Mouse (Mus musculus): ENCODE results near the gene Trpm8. TPM values are rescaled to one million over a fixed set of nuclear protein-coding genes. Genes with fewer than 3 reads are reported as not detected.

The Trpm8 gene
- polyA plus RNA-seq, 1 experiment from 2014 or later: not detected

DNA sequence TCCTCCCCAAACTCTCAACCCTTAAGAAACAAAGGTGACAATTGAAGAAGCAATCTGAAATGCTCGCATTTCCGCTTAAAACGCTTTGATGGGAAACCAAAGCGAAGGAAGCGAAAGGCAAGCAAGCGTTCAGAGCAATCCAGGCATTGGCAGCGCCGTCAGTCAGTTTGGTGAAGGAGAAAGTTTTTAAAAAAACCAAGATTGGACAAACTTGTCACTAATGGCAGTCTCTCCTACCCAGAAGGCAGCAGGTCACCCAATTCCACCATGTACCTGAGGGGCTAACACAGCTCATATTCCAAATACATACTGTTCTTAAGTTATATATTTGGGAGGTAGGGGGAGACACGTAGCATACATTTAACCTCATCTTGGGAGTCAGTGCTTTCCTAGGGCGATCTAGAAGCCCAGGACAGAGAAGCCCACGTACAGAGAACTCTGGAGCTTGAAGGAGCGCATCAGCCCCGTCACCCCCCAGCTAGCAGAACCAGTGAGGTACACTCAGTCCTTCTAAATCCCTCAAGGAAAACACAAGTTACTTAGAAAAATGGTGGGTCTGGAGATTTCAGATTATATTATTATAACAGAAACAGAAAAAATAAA is 2.3 kb upstream of the Trpm8 start:
- Histone ChIP-seq H3K36me3 (ENCODE audit: control insufficient read depth, insufficient read depth, low read length) (peaks cover 28% of the 10 kb centered on the region), H3K9ac (ENCODE audit: low read length) (no peak overlapping the region), H3K27me3 (ENCODE audit: control insufficient read depth, insufficient read depth, low read length) (no peaks in the 10 kb centered on the region), H3K27ac (ENCODE audit: low read depth, low read length) (no peak overlapping the region), H3K4me3 (ENCODE audit: low read depth, low read length) (no peak overlapping the region), H3K4me2 (ENCODE audit: low read depth) (no peak overlapping the region), H3K4me1 (ENCODE audit: control insufficient read depth, insufficient read depth, low read length) (peaks cover 12% of the 10 kb centered on the region), H3K9me3 (ENCODE audit: control insufficient read depth, low read length) (peaks cover 6% of the 10 kb centered on the region; the same call in 1 of the 2 replicates)
- DNase-seq (ENCODE audit: low spot score) (no peak), ATAC-seq (ENCODE audit: insufficient read depth, low FRiP score, low TSS enrichment) (no peak)
- WGBS: 70% methylated on average over 13 of the region's 13 CpGs

DNA sequence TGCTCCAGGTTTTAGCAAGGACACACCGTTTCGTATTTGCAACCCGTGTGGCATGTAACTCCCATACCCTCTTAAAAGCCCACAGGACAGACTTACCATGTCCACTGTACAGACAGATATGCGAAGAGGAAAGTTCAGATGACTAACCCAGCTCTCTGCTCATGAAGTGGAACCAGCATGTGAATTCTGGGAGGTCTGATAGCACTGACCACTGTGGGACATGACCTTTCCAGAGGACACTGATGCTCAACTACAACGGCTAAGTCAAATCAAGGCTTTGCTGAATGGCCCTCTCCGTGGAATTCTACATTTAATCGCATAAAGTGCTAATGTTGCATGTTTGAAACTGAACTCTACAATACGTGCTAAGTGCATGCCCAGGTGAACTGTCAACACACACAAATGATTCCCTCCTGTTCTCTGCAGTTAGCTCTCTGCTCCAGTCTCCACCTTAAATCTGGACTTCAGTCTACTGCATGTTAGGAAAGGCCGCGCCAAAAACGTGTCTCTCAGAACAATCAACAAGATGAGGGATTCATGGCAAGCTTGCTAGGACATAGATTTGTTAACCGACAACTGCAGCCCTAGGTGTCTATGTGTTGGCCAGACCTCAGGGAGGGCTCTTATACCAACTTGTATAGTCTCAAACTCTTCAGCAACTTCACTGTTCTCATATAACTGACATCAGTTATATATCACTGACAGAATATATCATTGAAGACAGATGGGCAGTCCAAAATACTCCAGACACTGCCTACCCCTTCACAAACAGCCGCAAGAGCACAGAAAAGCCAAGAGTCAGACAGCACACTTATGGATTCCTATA is 1.6 kb upstream of the Trpm8 start:
- Histone ChIP-seq H3K4me1 (ENCODE audit: control insufficient read depth, insufficient read depth, low read length) (peaks cover 12% of the 10 kb centered on the region), H3K27me3 (ENCODE audit: control insufficient read depth, insufficient read depth, low read length) (no peaks in the 10 kb centered on the region), H3K27ac (ENCODE audit: low read depth, low read length) (no peak overlapping the region), H3K4me3 (ENCODE audit: low read depth, low read length) (peak overlapping the region; percentile 54), H3K9ac (ENCODE audit: low read length) (peak overlapping the region; percentile 71), H3K36me3 (ENCODE audit: control insufficient read depth, insufficient read depth, low read length) (peaks cover 28% of the 10 kb centered on the region), H3K9me3 (ENCODE audit: control insufficient read depth, low read length) (peaks cover 6% of the 10 kb centered on the region; the same call in 1 of the 2 replicates), H3K4me2 (ENCODE audit: low read depth) (peak overlapping the region; percentile 53)
- ATAC-seq (ENCODE audit: insufficient read depth, low FRiP score, low TSS enrichment): no peak
- DNase-seq (ENCODE audit: low spot score): no peak
- WGBS: 71% methylated on average over 13 of the region's 13 CpGs

DNA sequence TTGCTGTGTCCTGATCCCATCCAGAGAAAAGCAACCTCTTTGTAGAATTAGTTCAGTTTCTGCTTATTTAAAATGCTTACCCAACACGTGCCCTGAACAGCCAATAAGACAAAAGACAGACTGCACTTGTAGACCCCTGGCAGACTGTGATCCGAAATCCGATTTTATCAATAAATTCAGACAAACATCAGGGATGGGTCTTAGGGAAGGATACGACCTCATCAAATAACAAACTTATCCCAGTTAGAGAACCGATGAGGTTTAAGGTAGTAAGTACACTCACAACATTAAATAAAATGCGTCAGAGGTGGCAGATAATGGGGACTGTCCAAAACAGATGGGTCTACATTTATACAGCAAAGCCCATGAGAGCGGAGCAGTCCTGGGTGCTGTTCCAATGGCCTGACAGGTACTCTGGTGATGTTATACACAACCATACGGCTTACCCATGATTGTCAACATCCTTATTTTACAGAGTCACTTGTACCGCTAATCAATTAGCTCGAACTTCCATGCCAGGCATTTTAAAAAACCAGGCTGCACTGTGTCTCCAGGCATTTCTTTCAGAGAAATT is 850 bp upstream of the Trpm8 start:
- peak overlapping the region; percentile 53 for H3K4me2 ChIP-seq (ENCODE audit: low read depth)
- H3K9me3 ChIP-seq (ENCODE audit: control insufficient read depth, low read length): peaks cover 10% of the 10 kb centered on the region; the same call in 1 of the 2 replicates
- H3K4me3 ChIP-seq (ENCODE audit: low read depth, low read length): peak overlapping the region; percentile 54
- H3K27me3 ChIP-seq (ENCODE audit: control insufficient read depth, insufficient read depth, low read length): no peaks in the 10 kb centered on the region
- DNase-seq (ENCODE audit: low spot score) (no peak), ATAC-seq (ENCODE audit: insufficient read depth, low FRiP score, low TSS enrichment) (peak; percentile 48)
- WGBS: 38% methylated on average over 10 of the region's 10 CpGs
- peaks cover 12% of the 10 kb centered on the region for H3K4me1 ChIP-seq (ENCODE audit: control insufficient read depth, insufficient read depth, low read length)
- peak overlapping the region; percentile 71 for H3K9ac ChIP-seq (ENCODE audit: low read length)
- H3K27ac ChIP-seq (ENCODE audit: low read depth, low read length): peak overlapping the region; percentile 42
- peaks cover 25% of the 10 kb centered on the region for H3K36me3 ChIP-seq (ENCODE audit: control insufficient read depth, insufficient read depth, low read length)

DNA sequence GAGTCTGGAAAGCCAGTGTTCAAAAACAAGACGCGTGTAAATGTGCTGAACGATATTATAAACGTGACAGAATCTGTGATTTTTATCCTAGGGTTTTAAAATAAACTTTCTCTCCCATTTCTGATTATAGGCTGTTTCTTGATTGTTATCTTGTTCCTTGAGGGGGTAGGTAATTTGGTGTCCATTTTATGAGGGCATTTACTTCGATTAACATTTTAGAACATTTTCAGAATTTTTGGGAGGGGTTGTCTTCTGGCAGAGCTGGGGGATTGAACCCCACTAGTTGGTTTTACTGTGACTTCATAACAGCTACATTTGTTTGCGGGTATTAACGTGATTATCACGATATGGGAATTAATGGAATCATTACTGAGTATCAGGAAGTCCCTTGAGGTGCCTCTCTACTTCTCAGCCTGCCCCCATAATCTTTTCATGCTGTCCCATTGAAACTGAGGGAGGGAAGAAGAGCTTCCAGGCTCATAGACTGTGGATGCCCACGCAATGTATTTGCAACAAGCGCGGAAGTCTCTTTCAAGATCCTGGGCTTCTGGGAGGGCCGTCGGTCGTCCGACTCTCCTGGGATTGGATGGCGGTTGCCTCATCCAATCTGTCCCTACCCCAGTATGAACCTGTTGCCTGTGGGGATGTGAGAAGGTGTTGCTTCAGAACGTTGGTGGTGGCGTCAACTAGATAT is 504 bp downstream of the Trpm8 start:
- Histone ChIP-seq H3K9me3 (ENCODE audit: control insufficient read depth, low read length) (peaks cover 16% of the 10 kb centered on the region), H3K27ac (ENCODE audit: low read depth, low read length) (no peak overlapping the region)

DNA sequence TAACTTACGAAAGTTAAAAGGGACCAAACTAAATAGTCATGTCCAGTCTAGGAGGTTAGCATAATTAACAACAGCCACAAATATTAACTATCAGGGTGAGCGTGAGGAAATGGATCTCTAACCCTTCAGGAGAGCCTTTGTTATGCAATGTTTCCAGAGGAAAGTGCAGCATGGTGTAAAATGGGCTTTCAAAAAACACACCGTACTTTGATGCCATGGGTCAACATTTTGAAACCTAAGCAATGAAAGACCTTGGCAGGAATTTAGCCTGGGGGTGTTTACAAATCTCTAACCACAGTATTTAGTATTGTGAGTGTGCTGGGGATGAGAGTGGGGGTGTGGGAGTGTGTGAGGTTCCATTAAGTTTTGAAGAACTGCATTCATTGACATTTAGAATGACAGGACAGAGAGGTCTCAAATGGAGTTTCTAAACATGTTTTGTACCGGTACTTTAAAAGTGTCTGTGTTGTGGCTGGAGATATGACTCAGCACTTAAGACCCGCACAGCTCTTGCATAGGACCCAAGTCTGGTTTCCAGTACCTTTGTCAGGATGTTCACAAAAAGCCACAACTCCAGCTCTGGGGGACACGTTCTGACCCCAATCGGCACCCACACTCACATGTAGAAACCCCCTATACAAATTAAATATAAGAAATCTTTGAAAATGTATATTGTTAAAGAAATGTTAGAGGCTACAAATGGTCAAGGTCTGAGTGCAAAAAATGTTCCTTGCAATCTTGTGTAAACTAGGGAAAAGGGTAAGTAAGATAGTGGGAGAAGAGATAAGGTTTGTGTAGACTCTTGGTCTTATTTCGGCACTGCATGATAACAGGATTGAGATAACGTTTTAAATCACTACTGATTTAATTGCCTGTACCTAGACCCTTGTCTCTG is 1.9 kb downstream of the Trpm8 start:
- no peak for DNase-seq (ENCODE audit: low spot score)
- WGBS: 72% methylated on average over 9 of the region's 9 CpGs

More for the DNA sequence above, 504 bp downstream of the Trpm8 start:
- DNase-seq (ENCODE audit: low spot score): no peak
- Histone ChIP-seq H3K4me3 (ENCODE audit: low read depth, low read length) (peak overlapping the region; percentile 54), H3K27me3 (ENCODE audit: control insufficient read depth, insufficient read depth, low read length) (no peaks in the 10 kb centered on the region), H3K4me1 (ENCODE audit: control insufficient read depth, insufficient read depth, low read length) (peaks cover 12% of the 10 kb centered on the region), H3K4me2 (ENCODE audit: low read depth) (peak overlapping the region; percentile 53), H3K9ac (ENCODE audit: low read length) (peak overlapping the region; percentile 71), H3K36me3 (ENCODE audit: control insufficient read depth, insufficient read depth, low read length) (peaks cover 17% of the 10 kb centered on the region)
- WGBS: 69% methylated on average over 18 of the region's 18 CpGs
- ATAC-seq (ENCODE audit: insufficient read depth, low FRiP score, low TSS enrichment): peak; percentile 8

DNA sequence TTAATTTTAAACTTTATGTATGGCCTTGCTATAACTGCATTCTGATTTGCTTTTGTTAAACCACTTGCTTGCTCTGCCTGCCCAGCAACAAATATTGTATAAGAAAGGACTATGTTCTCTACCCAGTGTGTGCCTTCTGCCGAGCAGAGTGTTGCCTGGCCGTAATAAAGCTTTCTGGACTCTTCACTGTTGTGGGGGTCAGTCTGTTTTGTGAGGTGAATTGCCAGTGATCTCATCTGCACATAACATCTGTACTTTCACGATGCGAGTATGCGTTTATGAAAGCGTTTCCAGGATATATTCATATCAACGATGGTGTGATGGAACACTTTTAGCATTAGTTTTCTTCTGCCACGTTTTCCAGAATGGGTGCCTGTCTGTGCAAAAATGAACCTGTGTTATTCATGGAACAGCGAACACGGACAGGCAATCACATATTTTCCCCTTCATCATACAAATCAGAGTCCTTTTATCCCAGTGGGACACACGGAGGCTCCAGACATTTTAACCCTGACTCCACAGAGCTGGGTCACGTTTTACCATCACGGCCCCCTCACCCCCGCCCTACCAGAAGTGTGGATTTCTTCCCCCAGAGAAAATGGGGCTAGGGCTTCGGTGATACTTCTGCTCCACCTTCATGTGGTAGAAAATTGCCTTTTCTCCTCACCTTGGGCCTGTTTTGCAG is 2.7 kb downstream of the Trpm8 start:
- Histone ChIP-seq H3K27ac (ENCODE audit: low read depth, low read length) (no peak overlapping the region), H3K4me3 (ENCODE audit: low read depth, low read length) (no peak overlapping the region), H3K9ac (ENCODE audit: low read length) (no peak overlapping the region), H3K4me2 (ENCODE audit: low read depth) (no peak overlapping the region), H3K4me1 (ENCODE audit: control insufficient read depth, insufficient read depth, low read length) (peaks cover 12% of the 10 kb centered on the region), H3K9me3 (ENCODE audit: control insufficient read depth, low read length) (peaks cover 38% of the 10 kb centered on the region), H3K36me3 (ENCODE audit: control insufficient read depth, insufficient read depth, low read length) (0 out of 2 replicates have a peak, but pooled peaks cover 2% of the 10 kb centered on the region), H3K27me3 (ENCODE audit: control insufficient read depth, insufficient read depth, low read length) (no peaks in the 10 kb centered on the region)
- 78% methylated on average over 15 of the region's 15 CpGs for WGBS
- no peak for DNase-seq (ENCODE audit: low spot score)
- no peak for ATAC-seq (ENCODE audit: insufficient read depth, low FRiP score, low TSS enrichment)

More for the DNA sequence above, 1.9 kb downstream of the Trpm8 start:
- Histone ChIP-seq H3K4me1 (ENCODE audit: control insufficient read depth, insufficient read depth, low read length) (peaks cover 12% of the 10 kb centered on the region), H3K4me3 (ENCODE audit: low read depth, low read length) (no peak overlapping the region), H3K9ac (ENCODE audit: low read length) (no peak overlapping the region), H3K27me3 (ENCODE audit: control insufficient read depth, insufficient read depth, low read length) (no peaks in the 10 kb centered on the region), H3K36me3 (ENCODE audit: control insufficient read depth, insufficient read depth, low read length) (peaks cover 6% of the 10 kb centered on the region), H3K9me3 (ENCODE audit: control insufficient read depth, low read length) (peaks cover 30% of the 10 kb centered on the region), H3K4me2 (ENCODE audit: low read depth) (no peak overlapping the region), H3K27ac (ENCODE audit: low read depth, low read length) (no peak overlapping the region)
- no peak for ATAC-seq (ENCODE audit: insufficient read depth, low FRiP score, low TSS enrichment)

DNA sequence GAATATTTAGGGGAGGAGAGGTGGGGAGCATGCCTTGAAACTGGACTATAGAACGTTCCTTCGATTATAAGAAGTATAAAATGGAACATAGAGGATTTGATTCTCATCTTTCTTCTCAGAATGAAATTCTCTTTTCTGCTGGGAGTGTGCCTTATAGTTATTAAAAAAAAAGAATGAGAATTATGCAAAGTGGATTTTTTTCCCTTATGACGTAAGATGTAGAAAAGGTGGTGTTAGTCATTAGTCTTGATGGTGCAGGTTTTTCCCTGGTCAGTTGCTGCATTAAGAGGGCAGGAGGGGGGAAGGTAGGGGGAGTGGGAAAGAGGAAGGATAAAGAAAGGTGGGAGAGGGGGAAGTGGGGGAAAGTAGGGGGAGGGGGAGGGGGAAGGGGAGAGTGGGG is 4.8 kb downstream of the Trpm8 start:
- ATAC-seq (ENCODE audit: insufficient read depth, low FRiP score, low TSS enrichment): no peak
- peaks cover 56% of the 10 kb centered on the region for H3K9me3 ChIP-seq (ENCODE audit: control insufficient read depth, low read length)
- H3K4me3 ChIP-seq (ENCODE audit: low read depth, low read length): no peak overlapping the region
- no peak overlapping the region for H3K4me2 ChIP-seq (ENCODE audit: low read depth)
- H3K4me1 ChIP-seq (ENCODE audit: control insufficient read depth, insufficient read depth, low read length): no peaks in the 10 kb centered on the region
- 61% methylated on average over 3 of the region's 3 CpGs for WGBS
- H3K9ac ChIP-seq (ENCODE audit: low read length): no peak overlapping the region
- no peaks in the 10 kb centered on the region for H3K27me3 ChIP-seq (ENCODE audit: control insufficient read depth, insufficient read depth, low read length)
- H3K27ac ChIP-seq (ENCODE audit: low read depth, low read length): no peak overlapping the region
- H3K36me3 ChIP-seq (ENCODE audit: control insufficient read depth, insufficient read depth, low read length): no peaks in the 10 kb centered on the region
- DNase-seq (ENCODE audit: low spot score): no peak

Measured in neural tube, embryonic 11.5 days (tissue).